Mouse (Mus musculus) ES-E14 (cell line): ENCODE results near the gene Gm42688.

Source experiments
- HCFC1 ChIP-seq: IDR thresholded peaks from 2 replicates; pipeline ENCODE4 v1.6.1; 2012; ENCODE audit warnings: low read length, inconsistent platforms, borderline replicate concordance; ENCODE audit not compliant: insufficient read depth
- MAFK ChIP-seq: IDR thresholded peaks from 2 replicates; pipeline ENCODE4 v1.6.1; 2014; ENCODE audit warnings: mild to moderate bottlenecking, low read depth, low read length, inconsistent platforms; ENCODE audit not compliant: insufficient read depth
- ZC3H11A ChIP-seq: IDR thresholded peaks from 2 replicates; pipeline ENCODE4 v1.6.1; 2012; ENCODE audit warnings: low read depth, mild to moderate bottlenecking, inconsistent platforms, low read length, borderline replicate concordance

DNA sequence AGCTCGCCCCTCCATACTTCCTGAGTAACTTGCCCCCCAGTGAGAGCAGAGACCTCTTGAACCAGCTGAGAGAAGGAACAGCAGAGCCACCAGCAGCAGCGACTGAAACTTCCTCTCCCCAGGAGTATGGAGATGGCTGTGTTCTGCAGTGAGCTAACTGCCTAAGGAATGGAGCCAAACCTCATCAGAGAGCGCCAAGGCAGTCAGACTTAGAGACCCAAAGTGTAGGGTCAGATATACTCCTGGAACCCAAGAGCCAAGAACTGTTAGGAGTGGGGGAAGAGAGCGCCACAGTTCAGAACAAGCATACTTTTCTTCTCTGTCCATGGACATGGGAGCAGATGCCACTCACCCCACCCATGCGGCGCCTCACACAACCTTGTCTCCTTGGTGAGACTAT lies 35.0 kb upstream of the Gm42688 start:
- TF ChIP-seq ZC3H11A: no peak
- TF ChIP-seq MAFK: no peak
- no peak for TF ChIP-seq HCFC1
